Mouse (Mus musculus): ENCODE data around the gene Sys1.

GRCm38 (mm10) chr2:164496331-164496730, 39.6 kb downstream of the Sys1 start:
- TF ChIP-seq POLR2A (IDR thresholded peaks at IDR 0.05; ENCODE audit: insufficient read depth, low read length) (no peak), CTCF (IDR thresholded peaks at IDR 0.05; ENCODE audit: low read depth, low read length) (no peak)

Measured in ES-Bruce4 (cell line).